Mouse (Mus musculus) MEL (cell line): Measurements from ENCODE around the gene Ttc41.

Experiments used
- CTCF ChIP-seq, 3 experiments: IDR thresholded peaks in 2 of 3; conservative IDR thresholded peaks in 1 of 3; 2 replicates each; pipeline ENCODE4 v1.5.1; 2011 to 2012; ENCODE audit warnings: low read length in 3 of 3, low read depth in 2 of 3, mild to moderate bottlenecking in 2 of 3, improper control_type of control experiment in 1 of 3, inconsistent platforms in 1 of 3, mixed read lengths in 1 of 3, moderate library complexity in 1 of 3; ENCODE audit not compliant: control insufficient read depth in 1 of 3, insufficient read depth in 1 of 3, poor library complexity in 1 of 3, severe bottlenecking in 1 of 3
- KAT2A ChIP-seq: conservative IDR thresholded peaks from 2 replicates; pipeline ENCODE4 v1.6.1; 2012; ENCODE audit warnings: low read depth, low read length, improper control_type of control experiment, inconsistent platforms
- USF2 ChIP-seq, 2 experiments: IDR thresholded peaks; 2 replicates each; pipeline ENCODE4 v1.6.1; 2011 to 2012; ENCODE audit warnings: improper control_type of control experiment in 2 of 2, low read length in 2 of 2, borderline replicate concordance in 1 of 2, inconsistent platforms in 1 of 2, low read depth in 1 of 2, mild to moderate bottlenecking in 1 of 2; ENCODE audit not compliant: insufficient read depth in 1 of 2

GRCm38 (mm10) chr10:86788193-86788592 is 82.6 kb downstream of the Ttc41 start:
- TF ChIP-seq CTCF (IDR thresholded peaks at IDR 0.05 in 2 of 3, conservative IDR thresholded peaks at IDR 0.05 in 1 of 3; ENCODE audit: control insufficient read depth in 1 of 3, insufficient read depth in 1 of 3, low read depth in 2 of 3, low read length in 3 of 3, poor library complexity in 1 of 3, severe bottlenecking in 1 of 3) (no peak), USF2 (IDR thresholded peaks at IDR 0.05; ENCODE audit: borderline replicate concordance in 1 of 2, insufficient read depth in 1 of 2, low read depth in 1 of 2, low read length in 2 of 2) (no peak), KAT2A (no peak)
